Mouse (Mus musculus) inflammation-experienced regulatory T-cells, adult 6 months (primary cell): ENCODE measurements around the gene B430305J03Rik. TPM values are rescaled to one million over a fixed set of nuclear protein-coding genes. Genes with fewer than 3 reads are reported as not detected.

Experiments used
- ATAC-seq: one replicate; pipeline ENCODE4 v1.8.0; 2017
- polyA plus RNA-seq, 3 experiments: library from polyadenylated mRNA; unstranded; fragments of 100-300 nt; shearing (Covaris generic); gene quantifications; one replicate each; pipeline ENCODE4 v1.2.1; 2017

Gene B430305J03Rik
- polyA plus RNA-seq, 3 experiments from 2014 or later, result not detected

DNA sequence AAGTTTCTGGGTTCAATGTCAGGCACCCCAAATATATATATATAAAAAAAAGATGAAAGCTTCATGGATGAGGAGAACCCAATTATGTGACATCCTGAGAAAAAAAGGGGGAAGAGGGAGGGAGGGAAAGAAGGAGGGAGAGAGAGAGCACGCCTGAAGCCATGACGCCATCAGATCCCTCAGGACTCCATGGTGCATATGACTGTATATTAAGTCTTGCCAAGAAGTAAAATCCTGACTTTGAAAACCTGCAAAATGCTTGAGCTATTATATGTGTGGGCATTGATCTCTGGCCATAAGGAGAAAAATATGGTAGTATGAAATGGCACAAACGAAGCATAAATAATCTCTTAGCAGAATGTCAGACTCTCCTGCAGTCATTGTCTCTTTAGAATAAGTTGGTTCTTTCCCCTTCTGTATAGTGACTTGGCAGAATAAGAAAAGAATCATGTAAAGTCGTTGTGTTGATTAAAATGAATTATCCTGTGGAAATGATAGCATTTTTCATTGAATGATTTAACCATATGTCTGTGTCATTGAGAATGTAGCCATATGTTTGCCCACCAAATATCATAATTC, 17.6 kb downstream of the B430305J03Rik start:
- ATAC-seq, result no peak

DNA sequence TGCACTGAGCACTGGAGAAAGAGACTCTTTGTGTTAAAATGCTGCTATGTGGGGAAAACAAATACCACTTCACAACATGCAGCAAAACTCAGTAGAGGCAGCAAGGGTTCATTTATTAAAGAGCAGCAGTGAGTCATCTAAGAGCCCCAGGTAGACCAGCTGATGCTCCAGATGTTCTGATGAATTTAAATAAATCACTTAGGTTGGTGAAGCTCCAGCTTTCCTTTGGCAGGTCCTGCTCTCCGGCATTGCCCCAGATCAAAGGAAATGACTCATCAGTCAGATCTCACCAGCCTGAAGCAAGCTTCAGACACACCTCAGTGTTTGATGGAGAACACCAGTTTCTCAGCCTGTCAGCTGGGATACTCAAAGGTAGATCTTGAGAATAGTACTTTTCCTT, 20.1 kb downstream of the B430305J03Rik start:
- no peak for ATAC-seq

DNA sequence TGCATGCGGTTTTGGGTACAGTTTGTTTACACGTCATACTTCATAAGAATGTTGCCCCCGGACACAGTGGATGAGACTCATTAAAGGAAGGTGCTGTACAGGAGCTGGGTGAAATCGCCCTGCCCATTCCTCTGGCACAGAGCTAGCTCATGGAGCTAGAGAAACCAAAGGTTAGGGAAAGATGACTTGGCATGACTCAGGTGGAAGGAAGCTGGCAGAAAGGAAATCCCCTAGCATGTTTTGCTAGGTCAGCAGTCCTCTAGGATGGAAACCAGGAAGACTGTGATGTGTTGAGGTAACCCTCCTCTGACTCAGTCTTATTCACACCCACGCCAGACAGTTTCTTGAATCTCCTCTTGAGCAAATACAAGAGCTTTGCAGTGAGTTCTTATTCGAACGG, 21.7 kb downstream of the B430305J03Rik start:
- ATAC-seq, result no peak

DNA sequence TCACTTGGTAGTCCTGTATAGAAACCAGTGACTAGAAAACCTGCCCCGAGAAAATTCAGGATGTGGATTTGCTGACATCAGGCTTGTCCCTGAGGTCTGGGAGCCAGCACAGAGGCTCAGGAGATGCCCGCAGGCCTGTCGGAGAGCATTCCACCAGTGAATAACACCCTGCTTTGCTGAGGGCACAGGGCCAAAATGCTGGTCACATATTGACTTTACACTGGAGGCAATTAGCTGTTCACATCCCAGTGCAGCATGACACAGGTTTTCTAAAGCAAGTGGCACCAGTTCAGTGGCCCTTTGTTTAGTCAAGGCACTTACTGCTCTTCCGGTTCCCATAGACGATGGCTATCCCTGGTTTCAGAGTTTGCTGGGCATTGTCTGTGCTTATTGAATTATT, 25.4 kb downstream of the B430305J03Rik start:
- ATAC-seq, result no peak

DNA sequence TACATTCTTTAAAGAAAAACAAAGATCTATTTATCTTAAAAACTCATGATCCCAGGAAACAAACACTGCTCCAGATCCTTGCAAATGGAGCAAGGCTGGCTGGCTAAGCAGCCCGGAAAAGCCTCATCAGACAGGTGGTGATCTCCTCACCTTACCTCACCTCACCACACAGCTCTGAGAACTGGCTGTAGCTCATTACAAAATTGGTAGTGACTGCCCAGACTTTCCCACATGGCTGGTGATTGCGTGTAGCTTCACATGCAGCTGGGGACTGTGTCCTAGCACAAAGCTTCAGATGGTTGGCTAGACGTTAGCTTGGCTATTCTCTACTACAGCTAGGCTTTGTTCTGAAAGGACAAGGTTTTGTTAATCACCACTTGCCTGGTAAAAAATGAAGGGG, 28.5 kb downstream of the B430305J03Rik start:
- no peak for ATAC-seq

DNA sequence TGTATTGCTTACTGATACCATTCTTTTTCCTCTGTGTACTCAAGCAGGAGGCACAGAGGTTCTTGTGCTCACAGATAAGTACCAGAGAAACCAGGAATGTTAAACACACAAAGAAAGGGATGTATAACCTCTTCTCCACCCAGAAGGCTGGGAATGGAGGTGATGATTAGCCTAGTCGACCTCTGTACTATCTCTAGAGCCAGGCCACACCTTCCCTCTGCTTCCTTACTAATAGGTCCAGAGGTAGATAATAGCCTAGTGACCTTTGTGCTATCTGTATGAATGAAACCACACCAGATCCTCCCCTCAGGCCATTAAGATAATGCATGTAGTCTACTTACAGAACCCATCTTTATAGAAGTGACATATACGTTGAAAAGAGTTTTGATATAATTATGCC, 29.5 kb downstream of the B430305J03Rik start:
- ATAC-seq, result no peak

DNA sequence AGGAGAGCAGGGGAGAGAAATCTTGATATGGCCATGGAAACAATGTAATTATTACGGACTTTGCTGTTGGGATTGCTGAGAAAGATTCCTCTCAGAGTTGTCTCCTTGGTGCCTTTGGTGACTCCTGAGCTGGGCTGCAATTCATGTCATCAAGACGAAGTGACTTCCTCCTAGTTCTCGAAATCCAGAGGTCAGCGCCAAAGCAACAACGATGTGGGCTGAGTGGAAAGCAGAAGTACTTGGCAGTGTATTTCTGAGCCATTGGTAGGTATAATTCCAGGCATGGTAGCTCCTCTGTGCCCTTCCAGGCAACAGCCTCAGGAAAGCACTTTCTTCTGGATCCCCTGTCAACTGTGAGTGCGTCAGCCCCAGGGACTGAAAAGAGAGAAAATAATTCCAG, 44.1 kb downstream of the B430305J03Rik start:
- no peak for ATAC-seq

DNA sequence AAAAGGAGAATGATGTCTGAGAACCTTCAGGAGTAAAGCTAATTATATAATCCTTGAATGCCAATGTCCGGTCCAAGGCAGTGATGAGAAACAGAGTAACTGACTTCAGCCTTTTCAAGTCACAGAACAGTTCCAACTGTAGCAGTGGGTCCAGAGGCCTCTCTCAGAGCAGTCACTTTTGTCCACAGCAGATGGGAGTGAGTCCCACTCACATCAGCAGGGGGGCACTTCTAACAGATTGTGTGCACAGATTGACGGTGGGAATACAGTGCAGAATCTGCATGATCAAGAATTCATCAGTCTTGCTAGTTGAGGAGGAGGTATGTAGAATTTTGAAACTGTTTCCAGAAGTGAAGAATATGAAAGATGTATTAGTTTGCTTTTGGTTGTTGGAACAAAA, 45.7 kb downstream of the B430305J03Rik start:
- no peak for ATAC-seq

DNA sequence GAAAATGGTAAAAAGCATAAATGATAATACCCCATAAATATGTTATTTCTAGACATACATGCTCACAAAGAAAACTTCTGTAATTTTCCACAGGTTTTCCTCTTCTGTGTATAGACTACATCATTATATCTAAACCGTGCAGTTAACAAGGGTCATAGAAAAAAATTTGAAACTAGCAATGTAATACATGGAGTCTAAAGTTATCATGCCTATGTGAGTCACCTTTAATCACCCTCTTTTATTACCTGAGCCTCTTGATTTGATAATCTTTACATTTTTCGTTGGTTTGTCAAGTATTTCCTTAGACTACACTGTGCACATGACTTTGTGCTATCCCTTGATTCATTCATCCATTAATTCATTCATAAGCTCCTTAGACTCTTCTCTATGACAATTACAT, 50.7 kb downstream of the B430305J03Rik start:
- ATAC-seq, result no peak

Other genes with a start within 250 kb of the B430305J03Rik start
- 10 to 100 TPM; 12.8 to 19.5 (median 16.4) TPM for gene Rap2b, start 4.3 kb downstream of the B430305J03Rik start, polyA plus RNA-seq